Mouse (Mus musculus) CH12.LX (cell line): Measurements from ENCODE around the gene Ampd3. TPM values are rescaled to one million over a fixed set of nuclear protein-coding genes. Genes with fewer than 3 reads are reported as not detected.

Source experiments
- DNase-seq: peaks from one replicate; pipeline ENCODE4 v3.0.0-alpha.2; 2013; ENCODE audit errors: extremely low read depth
- H3K27ac ChIP-seq: 2 replicates; pipeline ENCODE4 v1.5.1; 2012; ENCODE audit warnings: low read depth, mild to moderate bottlenecking, control low read depth, moderate library complexity; ENCODE audit not compliant: insufficient read depth
- H3K27me3 ChIP-seq: replicated peaks from 2 replicates; pipeline ENCODE3; 2012; ENCODE audit warnings: inconsistent platforms
- H3K36me3 ChIP-seq, 2 experiments: replicated peaks in 1 of 2; 2 replicates each; pipeline versions ENCODE3 to v1.6.1; 2012; ENCODE audit warnings: inconsistent platforms in 1 of 2, low read length in 1 of 2, mild to moderate bottlenecking in 1 of 2, mixed read lengths in 1 of 2, moderate library complexity in 1 of 2; ENCODE audit not compliant: control insufficient read depth in 1 of 2, insufficient read depth in 1 of 2
- H3K4me1 ChIP-seq, 2 experiments: 2 replicates each; pipeline ENCODE4 v1.6.1; 2012; ENCODE audit warnings: inconsistent platforms in 1 of 2, moderate library complexity in 1 of 2; ENCODE audit not compliant: insufficient read depth in 2 of 2, control insufficient read depth in 1 of 2
- H3K4me2 ChIP-seq: 2 replicates; pipeline ENCODE4 v1.6.1; 2012; ENCODE audit warnings: low read depth, mild to moderate bottlenecking, control low read depth; ENCODE audit not compliant: poor library complexity, insufficient read depth, severe bottlenecking
- H3K4me3 ChIP-seq, 3 experiments: fragments of 150-350 bp in 1 of 3; sonication (generic) in 1 of 3; replicated peaks in 1 of 3; 2 replicates each; pipeline versions ENCODE3 to v1.5.1; 2011 to 2012; ENCODE audit warnings: low read depth in 2 of 3, low read length in 2 of 3, mild to moderate bottlenecking in 2 of 3, moderate library complexity in 2 of 3, control low read depth in 1 of 3, improper control_type of control experiment in 1 of 3, inconsistent platforms in 1 of 3, mixed read lengths in 1 of 3; ENCODE audit not compliant: poor library complexity in 1 of 3
- H3K79me2 ChIP-seq: replicated peaks from 2 replicates; pipeline ENCODE4 v1.6.1; 2012; ENCODE audit warnings: mild to moderate bottlenecking, moderate library complexity; ENCODE audit not compliant: control insufficient read depth, poor library complexity, insufficient read depth, severe bottlenecking; ENCODE audit errors: extremely low read depth
- H3K9ac ChIP-seq: 2 replicates; pipeline ENCODE4 v1.6.1; 2012; ENCODE audit warnings: low read depth, mild to moderate bottlenecking, control low read depth, moderate library complexity; ENCODE audit not compliant: insufficient read depth
- H3K9me3 ChIP-seq: replicated peaks from 2 replicates; pipeline ENCODE3; 2012; ENCODE audit warnings: low read length, inconsistent platforms, mixed read lengths
- CTCF ChIP-seq, 2 experiments: IDR thresholded peaks in 1 of 2; conservative IDR thresholded peaks in 1 of 2; 2 replicates each; pipeline ENCODE4 v1.5.1; 2011 to 2012; ENCODE audit warnings: low read depth in 2 of 2, low read length in 2 of 2, improper control_type of control experiment in 1 of 2, inconsistent platforms in 1 of 2, mild to moderate bottlenecking in 1 of 2, moderate library complexity in 1 of 2
- E2F4 ChIP-seq: IDR thresholded peaks from 2 replicates; pipeline ENCODE4 v1.6.1; 2011; ENCODE audit warnings: low read depth, low read length, improper control_type of control experiment; ENCODE audit not compliant: insufficient replicate concordance
- GABPA ChIP-seq: IDR thresholded peaks from 2 replicates; pipeline ENCODE4 v1.6.1; 2012; ENCODE audit warnings: low read depth, low read length, improper control_type of control experiment, inconsistent platforms; ENCODE audit not compliant: insufficient replicate concordance
- HCFC1 ChIP-seq: IDR thresholded peaks from 2 replicates; pipeline ENCODE4 v1.6.1; 2012; ENCODE audit warnings: low read depth, mild to moderate bottlenecking, inconsistent platforms, low read length, improper control_type of control experiment
- IRF4 ChIP-seq: IDR thresholded peaks from 2 replicates; pipeline ENCODE4 v1.6.1; 2014; ENCODE audit warnings: low read depth, mild to moderate bottlenecking, inconsistent platforms, low read length, improper control_type of control experiment
- JUN ChIP-seq: IDR thresholded peaks from 2 replicates; pipeline ENCODE4 v1.6.1; 2011; ENCODE audit warnings: low read depth, mild to moderate bottlenecking, low read length, improper control_type of control experiment, moderate library complexity; ENCODE audit not compliant: insufficient read depth
- JUND ChIP-seq: conservative IDR thresholded peaks from 2 replicates; pipeline ENCODE4 v1.6.1; 2011; ENCODE audit warnings: low read depth, low read length, improper control_type of control experiment
- MAFK ChIP-seq: IDR thresholded peaks from 2 replicates; pipeline ENCODE4 v1.6.1; 2011; ENCODE audit warnings: low read length, improper control_type of control experiment; ENCODE audit not compliant: insufficient replicate concordance
- MEF2A ChIP-seq: IDR thresholded peaks from 2 replicates; pipeline ENCODE4 v1.6.1; 2014; ENCODE audit warnings: low read depth, mild to moderate bottlenecking, inconsistent platforms, low read length, improper control_type of control experiment, borderline replicate concordance
- MYC ChIP-seq: IDR thresholded peaks from 2 replicates; pipeline ENCODE4 v1.6.1; 2011; ENCODE audit warnings: low read depth, mild to moderate bottlenecking, improper control_type of control experiment, low read length
- PAX5 ChIP-seq: IDR thresholded peaks from 2 replicates; pipeline ENCODE4 v1.6.1; 2012; ENCODE audit warnings: low read length, inconsistent platforms, mixed read lengths
- RAD21 ChIP-seq: IDR thresholded peaks from 2 replicates; pipeline ENCODE4 v1.6.1; 2011; ENCODE audit warnings: low read depth, mild to moderate bottlenecking, low read length, improper control_type of control experiment, moderate library complexity
- SIN3A ChIP-seq: IDR thresholded peaks from 2 replicates; pipeline ENCODE4 v1.6.1; 2012; ENCODE audit warnings: low read length, improper control_type of control experiment, inconsistent platforms
- SMC3 ChIP-seq: IDR thresholded peaks from 2 replicates; pipeline ENCODE4 v1.6.1; 2011; ENCODE audit warnings: low read depth, low read length, improper control_type of control experiment
- TBP ChIP-seq: conservative IDR thresholded peaks from 2 replicates; pipeline ENCODE4 v1.6.1; 2011; ENCODE audit warnings: low read depth, low read length, improper control_type of control experiment
- UBTF ChIP-seq: IDR thresholded peaks from 2 replicates; pipeline ENCODE4 v1.6.1; 2012; ENCODE audit warnings: low read depth, mild to moderate bottlenecking, inconsistent platforms, low read length, improper control_type of control experiment, moderate library complexity
- USF1 ChIP-seq: IDR thresholded peaks from 2 replicates; pipeline ENCODE4 v1.6.1; 2014; ENCODE audit warnings: low read depth, mild to moderate bottlenecking, inconsistent platforms, low read length, improper control_type of control experiment
- USF2 ChIP-seq: conservative IDR thresholded peaks from 2 replicates; pipeline ENCODE4 v1.6.1; 2011; ENCODE audit warnings: low read depth, low read length, improper control_type of control experiment
- ZKSCAN1 ChIP-seq: IDR thresholded peaks from 2 replicates; pipeline ENCODE4 v1.6.1; 2012; ENCODE audit warnings: low read depth, inconsistent platforms, low read length, improper control_type of control experiment, borderline replicate concordance
- dilution Hi-C: fragments of 300-500 bp; cut with MboI; formaldehyde crosslinking; loops from 2 replicates; pipeline ENCODE4 v1.14.3; 2020; ENCODE audit warnings: low sequenced_read_pairs; ENCODE audit not compliant: extremely low pct_unique_long_range_greater_than_20kb, extremely low pct_ligation_motif_present
- in situ Hi-C: fragments of 300-500 bp; cut with MboI; formaldehyde crosslinking; loops from 3 replicates; pipeline ENCODE4 v1.14.3; 2019; ENCODE audit warnings: low sequenced_read_pairs, low pct_ligation_motif_present, low pct_unique_long_range_greater_than_20kb, mixed read lengths
- polyA plus RNA-seq: library from polyadenylated mRNA; unstranded; fragments of >175 nt; gene quantifications from 2 replicates; pipeline ENCODE4 v1.2.1, GENCODE M21; 2012; ENCODE audit warnings: low read depth; ENCODE audit not compliant: insufficient read length
- total RNA-seq, 2 experiments: library from RNA; depleted of rRNA; stranded (reverse); fragments of 300-350 nt in 1 of 2; fragments of >200 nt in 1 of 2; gene quantifications; 2 replicates each; pipeline ENCODE4 v1.2.3; 2012 to 2014

Gene Ampd3
- total and polyA plus RNA-seq, 3 experiments, result 0.08 to 0.84 (median 0.30) TPM

- in situ Hi-C loops (no loop called here), dilution Hi-C loops (no loop called here)
- peaks cover 2% of the 10 kb centered on the region for H3K9me3 ChIP-seq
- H3K27ac ChIP-seq, result no peak overlapping the region
- H3K4me2 ChIP-seq, result no peak overlapping the region
- H3K36me3 ChIP-seq, result no peaks in the 10 kb centered on the region
- H3K27me3 ChIP-seq, result no peaks in the 10 kb centered on the region
- no peak for DNase-seq
- no peak overlapping the region for H3K4me3 ChIP-seq
- TF ChIP-seq GABPA (no peak), TBP (no peak), USF2 (0 out of 2 replicates have a peak, but pooled peaks have one; percentile 5), ZKSCAN1 (no peak), UBTF (no peak), USF1 (peak; percentile 37), IRF4 (no peak)
- H3K4me1 ChIP-seq, result peaks cover 3 to 14% of the 10 kb centered on the region in 2 experiments; a peak in 2 of 4 replicates
- no peak overlapping the region for H3K9ac ChIP-seq
- no peaks in the 10 kb centered on the region for H3K79me2 ChIP-seq
Observed at GRCm38 (mm10) chr7:110753926-110754330, 14.1 kb upstream of the Ampd3 start.

- Histone ChIP-seq H3K4me2 (no peak overlapping the region), H3K79me2 (no peaks in the 10 kb centered on the region), H3K36me3 (no peaks in the 10 kb centered on the region), H3K27me3 (no peaks in the 10 kb centered on the region), H3K4me3 (no peak overlapping the region), H3K27ac (no peak overlapping the region), H3K9me3 (no peaks in the 10 kb centered on the region), H3K9ac (no peak overlapping the region), H3K4me1 (peaks cover 3 to 14% of the 10 kb centered on the region in 2 experiments; a peak in 2 of 4 replicates)
- DNase-seq, result no peak
- dilution Hi-C loops (no loop called here), in situ Hi-C loops (no loop called here)
- TF ChIP-seq MEF2A, result no peak
- TF ChIP-seq MYC, result no peak
- TF ChIP-seq PAX5, result no peak
- no peak for TF ChIP-seq SMC3
- no peak for TF ChIP-seq HCFC1
- TF ChIP-seq SIN3A, result no peak
Observed at GRCm38 (mm10) chr7:110756440-110756839, 11.6 kb upstream of the Ampd3 start.

- TF ChIP-seq CTCF (conservative IDR thresholded peaks at IDR 0.05 in 1 of 2, IDR thresholded peaks at IDR 0.05 in 1 of 2; ENCODE audit: low read depth in 2 of 2, low read length in 2 of 2) (no peak), JUND (no peak), MAFK (no peak), GABPA (no peak), RAD21 (no peak), E2F4 (no peak), SMC3 (no peak), JUN (no peak)
- in situ Hi-C loops, result no loop called here
- Histone ChIP-seq H3K9ac (no peak overlapping the region), H3K4me2 (no peak overlapping the region), H3K36me3 (no peaks in the 10 kb centered on the region), H3K79me2 (no peaks in the 10 kb centered on the region), H3K9me3 (no peaks in the 10 kb centered on the region), H3K27ac (no peak overlapping the region), H3K4me3 (no peak overlapping the region), H3K27me3 (peaks cover 3% of the 10 kb centered on the region), H3K4me1 (no peaks in the 10 kb centered on the region)
- dilution Hi-C loops, result no loop called here
- DNase-seq, result no peak
Observed at GRCm38 (mm10) chr7:110762605-110763180, 5.3 kb upstream of the Ampd3 start.
